Mouse (Mus musculus) B cell, adult (primary cell): ENCODE data around the gene Prickle2. TPM values are rescaled to one million over a fixed set of nuclear protein-coding genes. Genes with fewer than 3 reads are reported as not detected.

Source experiments
- total RNA-seq: library from RNA; stranded (reverse); gene quantifications from 4 replicates; pipeline ENCODE4 v1.2.4, GENCODE M21; 2023; ENCODE audit not compliant: inconsistent age

The Prickle2 gene
- total RNA-seq: not detected in 4 replicates

DNA sequence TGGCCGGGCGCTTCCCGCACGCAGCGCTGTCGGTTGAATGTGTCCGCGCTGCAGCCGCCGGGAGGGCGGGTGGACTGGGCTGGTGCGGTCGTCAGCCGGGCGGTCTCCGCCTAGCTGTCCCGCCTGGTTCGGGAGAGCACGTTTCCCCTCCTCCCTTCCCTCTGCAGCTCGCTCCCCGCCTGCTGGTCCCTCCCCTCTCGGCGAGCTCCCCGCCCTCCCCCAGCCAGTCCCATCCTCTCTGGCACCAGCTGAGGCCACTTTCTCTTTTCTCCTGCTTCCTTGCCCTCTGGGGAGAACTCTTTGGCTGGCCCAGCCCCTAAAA, at the start of gene Prickle2:
TSS of gene Prickle2 (minus strand) at position 11 of the 322 bp plus-strand sequence.

Other genes with a start within 250 kb of the Prickle2 start
- not detected in 4 replicates for gene A730049H05Rik, start 110.3 kb upstream of the Prickle2 start, total RNA-seq
- gene Gm15737, start 163.2 kb upstream of the Prickle2 start, total RNA-seq: not detected in 4 replicates
- 0.15 to 0.58 TPM (median 0.45 TPM) in 3 of 4 replicates, not detected in the other for gene Adamts9, start 237.3 kb upstream of the Prickle2 start, total RNA-seq